Mouse (Mus musculus) CD4-positive, CD25-positive, alpha-beta regulatory T cell, adult 4 months (primary cell): ENCODE results near the gene Rnf128. TPM values are rescaled to one million over a fixed set of nuclear protein-coding genes. Genes with fewer than 3 reads are reported as not detected.
"Not testable (repeated sequence)": the region's sequence is repeated elsewhere in the genome, so short reads cannot be mapped to it uniquely, and the experiment has no call there.

Experiments used
- ATAC-seq: one replicate; pipeline ENCODE4 v1.8.0; 2017
- polyA plus RNA-seq, 2 experiments: library from polyadenylated mRNA; unstranded; fragments of 100-300 nt; shearing (Covaris generic); gene quantifications; one replicate each; pipeline ENCODE4 v1.2.1; 2017

The Rnf128 gene
- polyA plus RNA-seq: under 1 TPM; 0.24 to 0.86 TPM

DNA sequence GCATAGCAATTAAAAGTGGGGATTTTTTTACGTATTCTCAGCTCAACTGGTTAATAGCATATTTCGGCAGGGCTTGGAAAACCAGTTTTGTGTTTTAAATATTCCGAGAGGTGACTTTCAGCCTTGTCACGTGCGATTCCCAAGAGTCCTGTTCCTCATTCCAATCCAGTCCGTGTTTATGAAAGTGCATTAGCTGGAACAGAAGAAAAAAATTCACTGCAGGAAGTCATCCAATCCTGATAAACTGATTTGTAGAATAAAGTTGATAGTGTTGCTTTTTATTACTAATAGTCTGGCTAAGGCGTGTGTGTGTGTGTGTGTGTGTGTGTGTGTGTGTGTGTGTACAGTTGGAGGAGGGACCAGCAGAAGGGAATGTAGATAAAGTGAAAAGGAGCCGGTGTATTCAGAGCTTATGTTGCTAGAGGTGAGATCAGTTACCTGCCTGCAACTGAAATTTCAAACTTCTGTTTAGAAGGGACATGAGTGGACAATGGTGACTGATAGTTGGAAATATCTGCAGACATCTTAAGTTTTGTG, at the start of gene Rnf128:
Gene Rnf128, plus strand, starts transcription at position 392 of the 537 bp plus-strand sequence.
- no peak for ATAC-seq

- no peak for ATAC-seq
Observed at GRCm38 (mm10) chrX:139516156-139516555, 47.0 kb upstream of the Rnf128 start.

GRCm38 (mm10) chrX:139519251-139519650, 43.9 kb upstream of the Rnf128 start:
- no peak for ATAC-seq

GRCm38 (mm10) chrX:139524303-139525091, 38.6 kb upstream of the Rnf128 start:
- ATAC-seq: no peak

GRCm38 (mm10) chrX:139525724-139526123, 37.4 kb upstream of the Rnf128 start:
- no peak for ATAC-seq

- no peak for ATAC-seq
Observed at GRCm38 (mm10) chrX:139526984-139527383, 36.1 kb upstream of the Rnf128 start.

DNA sequence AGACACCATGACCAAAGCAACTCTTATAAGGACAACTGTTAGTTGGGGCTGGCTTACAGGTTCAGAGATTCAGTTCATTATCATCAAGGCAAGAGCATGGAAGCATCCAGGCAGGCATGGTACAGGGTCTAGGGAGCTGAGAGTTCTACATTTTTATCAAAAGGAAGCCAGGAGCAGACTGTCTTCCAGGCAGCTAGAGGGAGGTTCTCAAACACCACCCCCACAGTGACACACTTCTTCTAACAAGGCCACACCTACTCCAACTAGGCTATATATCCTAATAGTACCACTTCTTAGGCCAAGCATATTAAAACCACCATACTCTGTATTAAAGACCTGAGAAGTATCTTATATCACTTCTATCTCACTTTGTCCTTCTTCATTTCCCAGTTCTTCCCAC, 33.4 kb upstream of the Rnf128 start:
- no peak for ATAC-seq

GRCm38 (mm10) chrX:139532293-139532692, 30.8 kb upstream of the Rnf128 start:
- no peak for ATAC-seq

- ATAC-seq: no peak
Observed at GRCm38 (mm10) chrX:139537641-139538397, 25.3 kb upstream of the Rnf128 start.

- ATAC-seq: no peak
Observed at GRCm38 (mm10) chrX:139543726-139544125, 19.4 kb upstream of the Rnf128 start.

- ATAC-seq: no peak
Observed at GRCm38 (mm10) chrX:139550456-139550855, 12.7 kb upstream of the Rnf128 start.

DNA sequence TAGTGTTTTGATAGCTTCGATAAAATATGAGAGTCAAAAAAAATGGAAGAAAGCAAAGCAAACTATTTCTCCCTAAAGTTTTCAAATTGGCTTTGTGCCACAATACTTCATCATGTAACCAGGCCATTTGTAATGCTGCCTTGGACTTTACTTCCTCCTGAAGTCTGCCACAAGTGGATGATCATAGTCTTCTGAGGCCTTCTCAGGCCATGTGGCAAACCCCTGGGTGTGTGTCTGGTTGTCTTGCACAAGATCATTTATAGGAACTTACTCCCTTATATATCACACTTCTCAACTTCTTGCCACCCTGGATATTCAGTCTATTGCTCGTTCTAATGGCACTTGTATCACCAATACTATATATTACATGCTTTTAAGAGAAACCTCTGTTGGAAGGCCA, 11.0 kb upstream of the Rnf128 start:
- no peak for ATAC-seq

DNA sequence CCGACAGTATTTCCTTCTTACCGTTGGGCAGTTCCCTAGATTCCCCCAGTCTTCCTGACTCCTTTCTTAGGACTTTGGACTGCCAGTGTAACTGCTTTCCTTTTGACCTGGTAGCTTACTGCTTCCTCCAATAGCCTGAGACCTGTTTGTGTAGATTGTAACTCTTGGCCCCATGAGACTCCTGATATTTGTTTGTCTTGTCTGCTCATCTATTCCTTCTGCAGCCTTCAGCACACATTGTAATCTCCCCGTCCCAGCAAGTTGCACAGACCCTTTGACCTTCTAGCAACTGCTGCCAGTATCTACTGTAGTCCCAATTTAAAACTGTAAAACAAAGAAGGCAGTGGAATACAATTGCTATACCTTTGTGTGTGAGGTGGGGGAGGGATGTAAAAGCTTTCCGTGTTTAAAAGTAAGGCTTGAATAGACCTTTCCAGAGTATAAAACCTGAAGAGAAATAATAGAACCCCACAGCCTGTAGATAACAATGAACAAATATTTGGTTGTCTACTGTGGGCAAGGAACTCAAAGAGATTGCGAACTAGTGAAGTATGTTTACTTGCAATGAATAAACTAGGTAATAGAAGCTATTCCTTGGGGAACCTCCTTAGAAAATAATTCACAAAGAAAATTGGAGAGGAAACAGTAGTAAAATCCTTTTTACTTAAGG, 726 bp upstream of the Rnf128 start:
- ATAC-seq: no peak

DNA sequence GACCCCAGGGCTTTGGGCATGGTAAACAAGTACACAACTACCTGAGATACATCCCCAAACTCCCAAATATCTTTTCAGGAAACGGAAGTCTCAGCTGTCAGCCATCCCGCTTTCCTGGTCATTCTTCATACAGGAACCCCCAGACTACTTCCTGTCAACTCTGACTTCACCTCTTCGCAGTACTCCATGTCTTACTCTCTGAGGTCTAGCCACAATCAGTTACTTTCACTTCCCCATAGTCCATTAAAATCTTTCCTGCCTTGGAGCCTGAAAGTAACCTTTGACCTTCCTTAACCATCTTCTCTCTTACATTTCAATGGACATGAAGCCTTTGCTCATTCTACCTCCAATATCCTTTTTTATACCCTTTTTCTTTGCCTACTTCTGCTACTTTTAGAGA, 6.9 kb downstream of the Rnf128 start:
- no peak for ATAC-seq

DNA sequence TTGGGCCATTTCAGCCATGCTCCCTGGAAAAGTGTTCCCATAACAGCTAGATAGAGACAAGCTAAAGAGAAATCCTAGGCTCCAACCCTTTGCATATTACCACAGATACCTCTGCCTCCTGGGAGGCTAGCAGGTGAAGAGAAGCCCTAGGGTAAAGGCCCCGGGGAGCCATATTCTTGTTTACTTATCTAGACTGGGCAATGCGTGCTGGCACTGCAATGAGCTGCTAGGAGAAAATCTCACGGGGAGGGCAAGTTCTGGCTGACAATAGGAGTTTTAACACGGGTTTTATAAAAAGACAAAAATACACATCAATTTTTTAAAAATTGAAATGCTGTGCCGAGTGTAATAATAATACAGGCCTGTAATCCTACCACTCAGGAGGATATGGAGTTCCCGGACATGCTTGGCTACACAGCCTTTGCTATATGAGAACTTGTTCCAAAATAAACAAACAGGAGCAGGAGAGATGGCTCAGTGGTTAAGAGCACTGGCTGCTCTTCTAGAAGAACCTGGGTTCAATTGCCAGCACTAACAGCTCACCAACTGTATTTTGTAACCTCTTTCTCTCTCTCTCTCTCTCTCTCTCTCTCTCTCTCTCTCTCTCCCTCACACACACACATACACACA, 15.6 kb downstream of the Rnf128 start:
- no peak for ATAC-seq

DNA sequence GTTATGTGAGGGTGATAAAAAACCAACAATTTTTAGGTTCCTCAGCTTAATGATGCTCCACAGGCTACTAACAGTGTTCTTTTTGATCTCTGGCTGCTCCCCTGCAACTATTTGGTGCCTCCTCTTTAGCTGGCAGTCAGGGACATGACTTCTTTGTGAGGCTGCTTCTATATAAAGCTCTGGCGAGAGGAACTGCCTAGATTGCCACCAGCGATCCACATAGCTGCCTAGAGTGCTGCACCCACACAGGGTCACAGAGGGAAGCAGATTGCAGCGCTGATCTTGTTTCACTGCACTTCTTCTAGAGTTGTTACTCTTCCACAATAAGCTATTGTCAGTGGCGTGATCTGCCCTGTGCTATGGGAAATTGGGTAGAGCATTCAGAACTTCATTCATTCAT, 20.5 kb downstream of the Rnf128 start:
- no peak for ATAC-seq

DNA sequence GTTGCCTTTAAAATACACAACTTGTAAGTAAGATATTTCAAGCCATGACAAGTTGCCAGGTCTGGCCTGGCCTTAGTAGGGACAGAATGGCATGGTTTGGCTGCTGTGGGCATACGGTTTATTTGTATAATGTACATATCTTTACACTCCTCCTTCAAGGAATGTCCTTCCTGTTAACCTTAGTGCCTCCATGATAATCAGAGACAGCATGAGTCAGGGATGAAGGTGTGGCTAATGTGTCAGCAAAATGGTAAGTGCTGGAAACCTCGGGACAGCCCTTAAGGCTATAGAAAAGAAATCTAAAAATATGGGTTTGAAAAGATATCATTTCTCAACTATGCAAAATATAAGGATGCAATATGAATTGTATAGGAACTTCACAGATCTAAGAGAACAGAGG, 23.6 kb downstream of the Rnf128 start:
- ATAC-seq: not testable (repeated sequence)

GRCm38 (mm10) chrX:139596404-139596803, 33.3 kb downstream of the Rnf128 start:
- ATAC-seq: no peak

GRCm38 (mm10) chrX:139610033-139610764, 47.1 kb downstream of the Rnf128 start:
- ATAC-seq: peak; percentile 88

DNA sequence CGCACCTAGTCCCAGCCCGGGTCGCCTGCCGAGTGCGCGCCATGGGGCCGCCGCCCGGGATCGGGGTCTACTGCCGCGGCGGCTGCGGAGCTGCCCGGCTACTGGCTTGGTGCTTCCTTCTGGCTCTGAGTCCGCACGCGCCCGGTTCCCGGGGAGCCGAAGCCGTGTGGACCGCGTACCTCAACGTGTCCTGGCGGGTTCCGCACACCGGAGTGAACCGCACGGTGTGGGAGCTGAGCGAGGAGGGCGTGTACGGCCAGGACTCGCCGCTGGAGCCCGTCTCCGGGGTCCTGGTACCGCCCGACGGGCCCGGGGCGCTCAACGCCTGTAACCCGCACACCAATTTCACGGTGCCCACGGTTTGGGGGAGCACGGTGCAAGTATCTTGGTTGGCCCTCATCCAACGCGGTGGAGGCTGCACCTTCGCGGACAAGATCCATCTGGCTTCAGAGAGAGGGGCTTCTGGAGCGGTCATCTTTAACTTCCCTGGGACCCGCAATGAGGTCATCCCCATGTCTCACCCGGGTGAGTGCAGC, 47.7 kb downstream of the Rnf128 start:
- peak; percentile 50 for ATAC-seq

DNA sequence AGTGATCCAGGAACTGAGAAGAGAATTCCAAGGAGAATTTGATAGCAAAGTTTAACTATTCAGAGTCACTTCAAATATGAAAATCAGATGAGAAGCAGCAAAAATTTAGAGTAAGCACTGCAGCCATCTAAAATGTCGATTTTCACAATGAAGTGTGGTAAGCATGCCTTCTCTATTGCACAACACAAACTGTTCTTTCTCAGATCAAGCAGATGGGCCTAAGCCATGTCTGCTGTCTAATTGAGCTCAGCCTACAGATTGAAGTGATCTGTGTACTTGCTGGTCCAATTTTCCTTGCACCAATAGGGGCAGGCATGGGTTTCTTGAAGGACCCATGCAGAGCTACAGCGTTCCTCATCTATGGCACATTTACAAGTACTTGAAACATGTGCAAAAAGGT, 51.6 kb downstream of the Rnf128 start:
- no peak for ATAC-seq

GRCm38 (mm10) chrX:139622071-139622470, 59.0 kb downstream of the Rnf128 start:
- no peak for ATAC-seq
